Mouse (Mus musculus) 3T3-L1 (cell line): ENCODE measurements around the gene Map3k13.
"Not testable (repeated sequence)": the region's sequence is repeated elsewhere in the genome, so short reads cannot be mapped to it uniquely, and the experiment has no call there.

Experiments used
- DNase-seq: peaks from one replicate; pipeline ENCODE4 v3.0.0-alpha.2; 2015; ENCODE audit warnings: low read depth, low spot score

Gene Map3k13

DNA sequence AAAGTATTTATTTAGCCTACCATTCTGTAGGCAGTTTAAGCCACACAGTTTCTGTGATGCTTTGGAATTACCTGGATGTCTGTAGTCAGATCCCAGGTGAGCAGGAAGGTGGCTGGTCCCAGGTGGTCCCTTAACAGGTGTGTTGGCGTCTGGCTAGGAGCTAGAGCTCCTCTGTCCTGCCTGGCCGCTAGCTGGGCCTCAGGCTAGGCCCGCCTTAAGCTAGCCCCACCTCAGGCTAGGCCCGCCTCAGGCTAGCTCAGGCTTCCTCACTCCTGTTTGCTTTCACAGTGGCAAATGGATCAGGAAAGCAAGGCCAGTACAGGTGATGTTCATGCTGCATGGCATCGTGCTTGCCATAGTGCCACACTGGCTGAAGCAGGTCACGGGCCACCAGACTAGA, 112.8 kb downstream of the Map3k13 start:
- no peak for DNase-seq

DNA sequence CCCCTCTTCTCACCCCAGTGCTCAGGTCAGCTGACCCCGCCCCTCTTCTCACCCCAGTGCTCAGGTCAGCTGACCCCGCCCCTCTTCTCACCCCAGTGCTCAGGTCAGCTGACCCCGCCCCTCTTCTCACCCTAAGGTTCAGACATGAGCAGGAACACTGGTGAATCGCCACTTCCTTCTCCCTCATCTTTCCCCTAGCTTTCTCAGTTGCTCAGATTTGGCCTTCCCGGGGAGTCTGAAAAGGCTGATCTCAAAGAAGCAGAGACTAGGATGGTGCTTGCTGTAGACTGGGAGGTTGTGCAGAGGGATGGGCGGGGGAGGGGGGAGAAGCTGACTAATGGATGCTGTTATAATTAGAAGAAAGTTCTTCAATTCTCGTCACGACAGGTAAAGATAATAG, 114.8 kb downstream of the Map3k13 start:
- not testable (repeated sequence) for DNase-seq

GRCm38 (mm10) chr16:21913347-21913746, 119.2 kb downstream of the Map3k13 start:
- no peak for DNase-seq

DNA sequence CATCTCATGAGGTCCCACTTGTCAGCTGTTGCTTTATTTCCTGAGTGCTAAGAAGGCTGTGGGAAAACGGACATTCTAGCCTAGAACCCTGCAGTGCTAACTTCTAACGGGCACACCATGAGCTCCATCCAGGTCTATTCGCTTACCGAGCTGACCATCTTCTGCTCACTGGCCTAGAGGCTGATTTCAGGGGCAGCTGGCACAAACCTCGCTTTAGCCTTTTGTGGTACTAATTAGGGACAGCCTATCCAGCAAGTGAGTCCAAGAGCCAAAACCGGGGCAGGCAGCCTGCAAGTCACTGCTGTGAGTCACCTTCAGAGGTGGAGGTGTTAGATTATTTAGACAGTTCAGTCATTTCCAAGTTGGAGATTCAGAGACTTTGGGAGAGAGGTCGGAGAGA, 122.5 kb downstream of the Map3k13 start:
- DNase-seq: no peak

GRCm38 (mm10) chr16:21928471-21928870, 134.3 kb downstream of the Map3k13 start:
- no peak for DNase-seq

- DNase-seq: peak; percentile 84
These were observed 152.9 kb downstream of the Map3k13 start, which contains the start of gene Tmem41a for GRCm38 (mm10) chr16:21946761-21947715. Gene Tmem41a, minus strand, starts transcription at chr16:21947552.

DNA sequence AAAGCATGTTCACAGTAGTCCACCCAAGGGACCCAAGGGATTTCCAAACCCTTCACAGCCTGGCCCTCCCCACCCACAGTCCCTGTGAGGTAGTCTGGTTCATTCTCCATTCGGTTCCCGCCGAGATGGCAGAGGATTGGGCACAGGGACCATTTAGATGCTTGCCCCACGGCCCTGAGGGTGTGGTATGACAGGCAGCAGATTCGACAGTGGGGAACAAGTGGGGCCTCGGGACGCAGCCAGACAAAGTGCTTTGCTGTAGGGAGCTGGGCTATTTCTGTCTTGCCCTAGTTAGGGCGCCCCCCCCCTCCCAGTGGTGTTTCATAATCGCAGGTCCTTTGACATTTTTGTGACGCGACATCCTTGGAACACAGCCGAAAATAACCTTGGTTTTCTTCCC, 161.4 kb downstream of the Map3k13 start:
- DNase-seq: no peak

DNA sequence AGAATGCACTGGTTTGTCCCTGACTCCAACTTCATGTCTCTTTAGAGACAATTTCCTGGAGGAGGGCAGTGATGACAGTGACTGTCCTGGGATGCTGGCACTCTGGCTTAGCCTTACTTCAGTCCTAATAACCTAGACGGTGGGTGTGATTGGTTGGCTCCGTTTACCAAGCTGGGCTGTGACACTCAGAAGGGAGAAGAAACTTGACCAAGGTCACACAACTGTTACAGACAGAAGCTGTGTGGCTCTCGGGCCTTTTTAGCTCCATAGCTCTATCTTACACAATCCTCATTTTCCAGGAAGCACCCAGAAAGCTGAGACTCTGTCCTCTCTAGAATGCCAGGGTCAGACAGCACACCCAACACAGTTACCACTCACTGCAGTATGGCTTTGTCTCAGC, 171.4 kb downstream of the Map3k13 start:
- no peak for DNase-seq

- DNase-seq: no peak
These were observed 175.7 kb downstream of the Map3k13 start for GRCm38 (mm10) chr16:21969874-21970273.

GRCm38 (mm10) chr16:21970536-21970935, 176.4 kb downstream of the Map3k13 start:
- no peak for DNase-seq

GRCm38 (mm10) chr16:21971446-21971845, 177.3 kb downstream of the Map3k13 start:
- DNase-seq: no peak

GRCm38 (mm10) chr16:21976203-21976602, 182.1 kb downstream of the Map3k13 start:
- peak; percentile 96 for DNase-seq

GRCm38 (mm10) chr16:21977347-21977746, 183.2 kb downstream of the Map3k13 start:
- no peak for DNase-seq
